Mouse (Mus musculus) bone marrow macrophage, adult 2 months (primary cell): ENCODE data around the gene Clec1a.

Experiments
- CTCF ChIP-seq: IDR thresholded peaks from 2 replicates; pipeline ENCODE4 v1.5.1; 2012; ENCODE audit warnings: low read depth, mild to moderate bottlenecking, low read length, moderate library complexity
- POLR2A ChIP-seq: IDR thresholded peaks from 2 replicates; pipeline ENCODE4 v1.6.1; 2012; ENCODE audit warnings: mild to moderate bottlenecking, low read depth, low read length, borderline replicate concordance

DNA sequence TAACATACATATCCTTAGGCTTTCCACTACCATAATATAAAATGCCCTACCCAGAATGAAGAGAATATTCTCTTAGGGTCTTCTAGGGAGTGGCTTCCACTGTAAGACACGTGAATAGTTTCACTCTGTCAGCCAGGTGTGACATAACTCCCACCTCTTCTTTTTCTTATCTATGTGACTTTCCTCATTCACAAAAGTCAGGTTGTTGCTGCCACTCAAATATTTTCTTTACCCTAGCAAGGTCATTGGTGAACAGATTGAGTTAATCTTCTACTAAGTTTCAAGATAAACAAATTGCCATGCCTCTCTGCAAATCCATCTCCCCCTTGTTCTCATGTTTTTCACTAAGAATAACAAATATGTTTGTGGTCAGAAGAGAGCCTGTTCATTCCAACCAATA, 70.1 kb downstream of the Clec1a start:
- TF ChIP-seq CTCF = no peak
- TF ChIP-seq POLR2A = no peak
